12 mouse cellular contexts compared by ENCODE assay signal in genomic region chr12:117482665-117483064, GRCm38 (mm10). TPM values are rescaled to one million over a fixed set of nuclear protein-coding genes. Genes with fewer than 3 reads are reported as not detected.
DNase-seq lines count a peak whose midpoint lies in the region; ATAC-seq and TF ChIP-seq lines count a peak whose summit lies in the region.
"Had no signal": no experiment of that assay in that cellular context is flagged by ENCODE, and none has a peak within 500 bp of the region (broad histone marks: within the 10 kb centered on the region; RNA-seq: fewer than 3 reads in every experiment).

No protein-coding gene starts in this region.

- H3K4me3 ChIP-seq in forebrain, postnatal 0 days (ENCODE audit: low read depth, low read length): no peak overlapping the region
- no peak overlapping the region for H3K4me3 ChIP-seq in forebrain, embryonic 11.5 days (ENCODE audit: low read depth, low read length)
- no peak overlapping the region for H3K4me3 ChIP-seq in heart, embryonic 16.5 days (ENCODE audit: low read length)
- H3K4me3 ChIP-seq in hindbrain, embryonic 14.5 days (replicated peaks; ENCODE audit: low read length): no peak overlapping the region
- H3K4me3 ChIP-seq: embryonic facial prominence, embryonic 12.5 days had no signal

- peak; percentile 43; the same call in 1 of the 2 replicates for ATAC-seq in forebrain, postnatal 0 days
- no peak for ATAC-seq in forebrain, embryonic 11.5 days (replicated peaks; ENCODE audit: low FRiP score)
- peak; percentile 76 for ATAC-seq in heart, embryonic 16.5 days (replicated peaks; ENCODE audit: extremely low read depth, insufficient read depth, low FRiP score)
- no peak for ATAC-seq in hindbrain, embryonic 14.5 days (ENCODE audit: low FRiP score)
- no peak for ATAC-seq in megakaryocyte progenitor cell, adult 5-6 weeks (replicated peaks; ENCODE audit: poor library complexity)
- ATAC-seq: forebrain, embryonic 14.5 days had no signal

- no peaks in the 10 kb centered on the region for H3K9me3 ChIP-seq in forebrain, postnatal 0 days (ENCODE audit: low read length)
- H3K9me3 ChIP-seq in forebrain, embryonic 11.5 days (ENCODE audit: control insufficient read depth, low read length): no peaks in the 10 kb centered on the region
- no peaks in the 10 kb centered on the region for H3K9me3 ChIP-seq in heart, embryonic 16.5 days (replicated peaks; ENCODE audit: control insufficient read depth, low read length)
- H3K9me3 ChIP-seq in hindbrain, embryonic 14.5 days (ENCODE audit: control insufficient read depth, low read length): no peaks in the 10 kb centered on the region
- H3K9me3 ChIP-seq: embryonic facial prominence, embryonic 12.5 days had no signal

- no peaks in the 10 kb centered on the region for H3K36me3 ChIP-seq in forebrain, postnatal 0 days (ENCODE audit: insufficient read depth)
- H3K36me3 ChIP-seq in forebrain, embryonic 11.5 days (ENCODE audit: control insufficient read depth, insufficient read depth, low read length): no peaks in the 10 kb centered on the region
- H3K36me3 ChIP-seq in heart, embryonic 16.5 days (ENCODE audit: control insufficient read depth, insufficient read depth): no peaks in the 10 kb centered on the region
- H3K36me3 ChIP-seq in hindbrain, embryonic 14.5 days (replicated peaks; ENCODE audit: control insufficient read depth, insufficient read depth): no peaks in the 10 kb centered on the region
- H3K36me3 ChIP-seq: embryonic facial prominence, embryonic 12.5 days had no signal

- H3K27me3 ChIP-seq in forebrain, postnatal 0 days (ENCODE audit: insufficient read depth, low read length): no peaks in the 10 kb centered on the region
- H3K27me3 ChIP-seq in forebrain, embryonic 11.5 days (ENCODE audit: control insufficient read depth, insufficient read depth, low read length): no peaks in the 10 kb centered on the region
- H3K27me3 ChIP-seq in heart, embryonic 16.5 days (ENCODE audit: control insufficient read depth, insufficient read depth, low read length): no peaks in the 10 kb centered on the region
- no peaks in the 10 kb centered on the region for H3K27me3 ChIP-seq in hindbrain, embryonic 14.5 days (ENCODE audit: control insufficient read depth, insufficient read depth, low read length)
- H3K27me3 ChIP-seq: embryonic facial prominence, embryonic 12.5 days had no signal

- H3K4me2 ChIP-seq in forebrain, postnatal 0 days (ENCODE audit: low read depth): no peak overlapping the region
- H3K4me2 ChIP-seq in forebrain, embryonic 11.5 days (ENCODE audit: low read depth, low read length, severe bottlenecking): no peak overlapping the region
- peak overlapping the region; percentile 27; the same call in 1 of the 2 replicates for H3K4me2 ChIP-seq in heart, embryonic 16.5 days (ENCODE audit: low read depth, low read length)
- no peak overlapping the region for H3K4me2 ChIP-seq in hindbrain, embryonic 14.5 days (replicated peaks)
- H3K4me2 ChIP-seq: embryonic facial prominence, embryonic 12.5 days had no signal

- no peaks in the 10 kb centered on the region for H3K4me1 ChIP-seq in forebrain, postnatal 0 days (ENCODE audit: insufficient read depth)
- no peaks in the 10 kb centered on the region for H3K4me1 ChIP-seq in forebrain, embryonic 11.5 days (replicated peaks; ENCODE audit: control insufficient read depth, insufficient read depth, low read length)
- peaks cover 25% of the 10 kb centered on the region for H3K4me1 ChIP-seq in heart, embryonic 16.5 days (ENCODE audit: control insufficient read depth, insufficient read depth, low read length)
- 0 out of 2 replicates have a peak, but pooled peaks cover 2% of the 10 kb centered on the region for H3K4me1 ChIP-seq in hindbrain, embryonic 14.5 days (replicated peaks; ENCODE audit: control insufficient read depth, insufficient read depth, low read length)

- H3K27ac ChIP-seq in forebrain, postnatal 0 days (ENCODE audit: low read depth, low read length): peak overlapping the region; percentile 9; the same call in 1 of the 2 replicates
- no peak overlapping the region for H3K27ac ChIP-seq in forebrain, embryonic 11.5 days (ENCODE audit: low read depth, low read length)
- peak overlapping the region; percentile 90 for H3K27ac ChIP-seq in heart, embryonic 16.5 days (ENCODE audit: low read length)
- H3K27ac ChIP-seq in hindbrain, embryonic 14.5 days: no peak overlapping the region
- H3K27ac ChIP-seq: embryonic facial prominence, embryonic 12.5 days had no signal

- TF ChIP-seq CTCF in forebrain, postnatal 0 days (IDR thresholded peaks at IDR 0.05; ENCODE audit: low read depth): no peak

- DNase-seq in forebrain, postnatal 0 days: peak; percentile 20
- DNase-seq in forebrain, embryonic 11.5 days (ENCODE audit: low spot score): no peak
- peak; percentile 57 for DNase-seq in layer of hippocampus, adult 9-11 months
- no peak for DNase-seq in layer of hippocampus, postnatal 36 days
- DNase-seq in right cerebral cortex, postnatal 14 days: peak; percentile 18
- DNase-seq in hindbrain, embryonic 14.5 days (ENCODE audit: low spot score): no peak
- DNase-seq: kidney, postnatal 36 days; lung, postnatal 10 days had no signal

- H3K9ac ChIP-seq in forebrain, postnatal 0 days: no peak overlapping the region
- H3K9ac ChIP-seq in forebrain, embryonic 11.5 days (ENCODE audit: low read length): no peak overlapping the region
- H3K9ac ChIP-seq in heart, embryonic 16.5 days (ENCODE audit: low read length): 0 out of 2 replicates have a peak overlapping the region, but pooled peaks have one; percentile 8
- no peak overlapping the region for H3K9ac ChIP-seq in hindbrain, embryonic 14.5 days
- H3K9ac ChIP-seq: embryonic facial prominence, embryonic 12.5 days had no signal

- WGBS in forebrain, postnatal 0 days: 25% methylated on average over 3 of the region's 3 CpGs
- 55% methylated on average over 3 of the region's 3 CpGs for WGBS in forebrain, embryonic 11.5 days
- WGBS in heart, embryonic 16.5 days: 8% methylated on average over 3 of the region's 3 CpGs
- 44% methylated on average over 3 of the region's 3 CpGs for WGBS in hindbrain, embryonic 14.5 days

RNA-seq across cellular contexts. Expression of gene Rapgef5, which starts 33.6 kb away (rescaled TPM):
- total RNA-seq in forebrain, postnatal 0 days (2014; rRNA removed): 60.9 and 82.5 TPM in 2 replicates
- polyA plus RNA-seq in forebrain, postnatal 0 days (2015; fragmentation: Nextera tagmentation; extraction: Ambion mirVana): 24.5 and 30.5 TPM in 2 replicates
- 7.9 and 8.3 TPM in 2 replicates for polyA plus RNA-seq in forebrain, embryonic 11.5 days (2014; fragmentation: Nextera tagmentation; extraction: Ambion mirVana)
- total RNA-seq in layer of hippocampus, postnatal 36 days (2021): 100 to 1,000 TPM; 189 to 207 TPM
- 15.2 and 16.6 TPM in 2 replicates for polyA plus RNA-seq in heart, embryonic 16.5 days (2015; fragmentation: Nextera tagmentation; extraction: Ambion mirVana)
- polyA plus RNA-seq in hindbrain, embryonic 14.5 days (2014; fragmentation: Nextera tagmentation; extraction: Ambion mirVana): 38.3 and 45.8 TPM in 2 replicates
- 3.0 and 4.9 TPM in 2 replicates for total RNA-seq in megakaryocyte progenitor cell, adult 5-6 weeks (2015)
- 3.6 and 5.9 TPM in 2 replicates for total RNA-seq in megakaryocyte progenitor cell, adult 5-6 weeks (2017)

Comparison
In these comparisons a context has a peak if more than half of its experiments do, and no peak if none do; other contexts are left out.
1. ATAC-seq: peak in forebrain, postnatal 0 days (single experiment) and heart, embryonic 16.5 days (single experiment); none in forebrain, embryonic 11.5 days (single experiment), hindbrain, embryonic 14.5 days (single experiment) and megakaryocyte progenitor cell, adult 5-6 weeks (single experiment).
2. DNase-seq: peak in forebrain, postnatal 0 days (single experiment), layer of hippocampus, adult 9-11 months (single experiment) and right cerebral cortex, postnatal 14 days (single experiment); none in forebrain, embryonic 11.5 days (single experiment), layer of hippocampus, postnatal 36 days (0 of 2) and hindbrain, embryonic 14.5 days (single experiment).
3. H3K27ac ChIP-seq: peak in forebrain, postnatal 0 days (single experiment) and heart, embryonic 16.5 days (single experiment); none in forebrain, embryonic 11.5 days (single experiment) and hindbrain, embryonic 14.5 days (single experiment).